Mouse (Mus musculus): Measurements from ENCODE around the gene Rora.

The Rora gene

DNA sequence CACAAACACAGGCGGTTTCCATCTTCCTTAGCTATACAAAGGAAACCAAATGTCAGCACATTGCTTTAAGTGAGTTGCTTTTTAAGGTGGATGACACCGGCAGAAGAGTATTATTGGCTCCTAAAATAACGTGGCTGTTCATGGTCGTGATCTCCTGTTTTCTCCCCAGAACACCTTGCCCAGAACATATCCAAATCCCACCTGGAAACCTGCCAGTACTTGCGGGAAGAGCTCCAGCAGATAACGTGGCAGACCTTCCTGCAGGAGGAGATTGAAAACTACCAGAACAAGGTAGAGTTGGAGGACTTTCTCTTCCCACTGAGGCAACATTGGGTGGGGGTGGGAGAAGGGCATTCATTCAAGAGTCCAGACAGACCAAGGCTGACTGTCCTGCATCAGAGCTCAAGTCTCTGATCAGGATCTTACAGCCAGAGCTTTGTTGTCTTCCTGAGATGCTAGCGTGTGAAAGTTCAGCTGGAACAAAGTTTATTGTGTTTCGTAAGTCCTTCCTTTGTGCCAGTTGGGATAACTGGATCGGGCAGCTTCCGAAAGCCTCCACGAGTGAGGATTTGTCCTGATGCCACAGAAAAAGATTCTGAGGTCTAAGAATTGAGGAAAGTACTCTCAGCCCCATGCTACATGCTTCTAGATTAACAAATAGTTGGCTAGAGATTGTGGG, 717.6 kb downstream of the Rora start:
- no peak for DNase-seq

DNA sequence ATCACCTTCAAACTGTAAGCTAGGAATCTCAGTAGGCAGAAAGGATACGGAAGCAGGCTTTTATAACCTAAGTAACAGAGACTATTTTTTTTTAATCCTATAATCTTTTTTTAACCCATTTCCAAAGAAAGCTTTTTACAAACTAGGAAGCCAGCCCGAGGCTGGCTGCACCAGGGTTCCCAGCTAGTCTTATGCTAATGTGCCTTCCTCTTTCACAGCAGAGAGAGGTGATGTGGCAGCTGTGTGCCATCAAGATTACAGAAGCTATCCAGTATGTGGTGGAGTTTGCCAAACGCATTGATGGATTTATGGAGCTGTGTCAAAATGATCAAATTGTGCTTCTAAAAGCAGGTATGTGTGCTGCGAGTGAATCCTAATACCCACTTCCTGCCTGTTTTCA, 719.3 kb downstream of the Rora start:
- no peak for DNase-seq

DNA sequence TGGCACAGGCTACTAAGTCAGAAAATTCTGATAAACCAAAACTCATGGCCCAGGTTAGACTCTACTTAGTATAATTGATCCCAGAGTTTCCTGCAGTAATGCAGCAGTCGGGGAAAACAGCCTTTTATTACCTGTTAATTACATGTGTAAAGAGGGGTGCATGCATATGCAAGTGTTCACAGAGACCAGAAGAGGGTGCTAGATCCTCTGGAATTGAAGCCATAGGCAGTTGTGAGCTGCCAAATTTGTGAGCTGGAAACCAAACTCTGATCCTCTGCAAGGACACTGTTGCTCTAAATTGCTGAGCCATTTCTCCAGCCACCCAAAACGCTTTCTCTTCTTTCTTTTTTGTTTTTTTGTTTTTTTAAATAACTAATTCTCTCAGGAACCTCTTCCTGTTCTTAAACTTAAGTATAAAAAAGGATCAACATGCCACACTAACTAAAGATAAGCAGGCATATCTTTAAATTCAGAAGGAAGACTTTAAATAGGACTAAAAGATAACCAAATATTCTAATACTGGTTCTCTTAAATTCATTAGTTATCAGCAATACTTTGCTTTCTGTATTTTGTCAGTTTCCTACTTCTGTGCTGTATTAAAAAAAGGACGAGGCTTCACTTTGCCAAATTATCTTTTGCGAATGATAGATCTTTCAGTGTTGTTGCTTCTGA, 723.5 kb downstream of the Rora start:
- DNase-seq = no peak

DNA sequence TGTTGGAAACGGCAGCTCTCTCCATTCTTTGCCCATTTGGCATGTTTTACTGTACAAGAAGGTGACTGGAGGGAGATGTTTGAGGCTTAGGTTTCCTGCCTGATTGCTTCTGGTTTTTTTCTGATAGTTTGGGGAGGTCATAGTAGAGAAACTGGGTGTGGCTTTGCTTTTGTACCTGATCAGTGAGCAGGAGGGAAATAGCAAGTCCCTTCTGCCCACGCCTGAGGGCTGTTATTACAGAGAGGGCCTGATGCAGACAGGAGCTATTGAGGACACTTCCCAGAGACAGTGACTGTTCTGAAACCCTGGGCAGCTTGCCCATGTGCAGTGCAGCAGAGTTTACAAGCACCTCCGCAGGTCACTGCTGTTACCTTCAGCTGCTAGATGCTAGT, 724.1 kb downstream of the Rora start:
- no peak for DNase-seq

DNA sequence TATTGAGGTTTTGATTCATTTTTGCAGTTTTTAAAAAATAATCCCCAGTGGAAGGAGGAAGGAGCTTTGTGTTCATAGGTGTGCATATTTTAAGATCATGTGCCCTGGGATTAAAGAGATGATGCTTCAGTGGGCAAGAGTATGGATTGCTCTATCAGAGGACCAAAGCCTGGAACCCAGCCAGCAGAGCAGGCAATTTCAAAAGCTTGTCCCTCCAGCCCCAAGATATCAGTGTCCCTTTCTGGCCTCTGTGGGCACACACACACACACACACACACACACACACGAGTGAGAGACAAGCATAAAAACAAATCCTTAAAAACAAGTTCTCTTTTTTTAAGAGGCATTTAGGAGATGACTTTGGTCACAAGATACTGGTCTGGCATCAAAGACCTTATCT, 727.0 kb downstream of the Rora start:
- no peak for DNase-seq

DNA sequence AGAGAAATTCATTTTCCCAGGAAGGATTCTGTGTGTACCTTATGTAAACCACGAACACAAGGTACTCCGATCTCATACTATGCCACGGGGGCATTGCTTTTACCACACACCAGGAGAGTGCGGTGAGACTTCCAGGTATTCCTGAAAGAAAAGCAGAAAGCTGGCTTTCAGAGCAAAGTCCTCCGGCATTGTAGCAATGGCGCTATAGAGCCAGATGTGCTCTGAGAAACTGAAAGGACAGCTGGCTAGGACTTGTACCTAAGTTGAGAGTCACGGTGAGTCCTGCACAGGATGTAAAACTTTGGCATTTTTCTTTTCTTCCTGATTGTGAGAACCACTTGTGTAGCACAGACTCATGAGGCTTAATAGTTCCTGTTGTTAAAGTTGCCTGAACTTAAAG, 728.2 kb downstream of the Rora start:
- DNase-seq = no peak

DNA sequence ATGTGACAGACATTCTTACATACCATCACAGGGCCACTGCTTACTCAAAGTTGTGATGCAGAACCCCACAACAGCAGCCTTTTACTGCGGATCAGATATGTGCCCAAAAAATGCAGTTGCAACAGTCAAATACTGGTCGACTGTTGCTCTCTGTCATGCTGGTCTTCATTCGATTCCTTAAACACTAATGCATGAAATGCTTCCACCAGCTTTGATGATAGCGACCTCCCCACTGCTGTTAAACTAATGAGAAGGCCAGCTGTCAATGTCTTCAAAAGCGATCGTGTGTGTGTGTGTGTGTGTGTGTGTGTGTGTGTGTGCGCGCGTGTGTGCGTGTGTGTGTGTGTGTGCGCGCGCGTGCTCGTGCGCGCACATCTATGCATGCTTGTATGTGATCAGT, 730.9 kb downstream of the Rora start:
- no peak for DNase-seq

DNA sequence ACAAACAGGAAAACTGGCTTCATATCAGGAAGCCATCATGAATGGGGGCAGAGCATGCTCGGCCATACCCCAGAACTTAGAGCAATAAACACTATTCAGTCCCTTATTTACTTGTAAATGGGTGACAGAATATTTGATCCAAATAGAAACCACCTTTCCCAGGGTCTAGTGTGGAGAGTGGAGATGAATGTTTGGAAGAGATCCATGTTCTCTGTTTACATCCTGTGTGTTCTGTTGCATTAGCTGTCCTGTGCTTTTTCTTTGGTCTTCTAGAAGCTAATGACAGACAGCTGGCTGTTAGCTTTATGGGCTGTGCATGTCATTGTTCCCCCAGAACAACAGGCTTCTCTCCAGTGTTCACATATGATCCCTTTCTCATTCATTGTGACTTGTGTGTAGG, 731.3 kb downstream of the Rora start:
- DNase-seq = no peak

DNA sequence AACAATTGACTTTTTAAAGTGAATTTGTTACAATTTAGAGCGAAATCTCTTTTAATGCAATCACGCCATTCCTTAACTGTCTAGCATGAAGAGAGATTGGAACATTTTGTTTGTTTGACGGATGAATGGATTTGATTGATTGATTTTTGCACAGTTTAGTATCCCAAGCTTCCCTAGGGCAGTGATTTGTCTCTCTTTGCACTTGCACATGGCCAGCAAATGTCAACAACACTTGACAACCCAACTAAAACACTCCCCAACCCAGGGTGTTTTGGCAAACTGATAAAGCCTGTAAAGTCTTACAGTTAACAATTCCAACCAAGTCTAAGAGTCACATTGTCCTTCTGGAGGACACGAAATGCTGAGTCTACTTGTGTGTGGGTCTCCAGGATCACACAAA, 733.7 kb downstream of the Rora start:
- no peak for DNase-seq

DNA sequence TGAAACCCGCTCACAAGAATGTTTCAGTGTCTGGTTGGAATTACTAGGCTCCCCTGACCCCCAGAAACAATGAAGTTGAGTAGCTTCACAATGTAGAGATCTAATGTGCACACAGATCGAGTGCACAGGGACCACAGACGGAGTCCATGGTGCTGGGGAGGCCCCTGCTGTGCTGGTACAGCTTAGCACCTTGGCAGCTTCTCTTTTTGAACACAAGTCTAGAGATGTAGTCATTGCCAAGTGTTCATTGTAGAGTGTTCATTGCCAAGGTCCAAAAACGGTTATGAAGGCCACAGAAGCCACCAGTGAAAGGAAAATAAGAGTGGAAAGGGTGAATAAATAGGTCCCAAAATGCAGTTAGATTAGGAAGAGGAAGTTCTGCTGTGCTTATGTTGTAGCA, 737.0 kb downstream of the Rora start:
- no peak for DNase-seq

DNA sequence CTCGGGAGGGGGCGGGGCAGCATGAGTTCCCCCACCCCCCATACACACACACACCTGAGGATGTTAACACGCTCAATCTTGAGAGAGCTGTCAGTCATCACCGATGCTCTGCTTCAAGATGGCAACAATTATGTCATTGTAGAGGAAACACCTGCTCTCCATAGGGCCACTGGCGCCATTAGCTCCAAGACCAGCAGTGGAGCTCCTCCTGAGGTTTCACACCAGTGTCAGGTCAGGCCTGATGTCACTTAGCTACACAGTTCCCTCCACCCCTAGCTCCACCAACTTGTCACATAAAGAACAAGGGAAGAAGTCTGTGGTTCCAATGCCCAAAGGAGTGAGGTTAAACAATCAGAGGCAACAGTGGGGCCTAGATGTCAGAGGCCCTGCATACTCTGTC, 740.6 kb downstream of the Rora start:
- DNase-seq = no peak

DNA sequence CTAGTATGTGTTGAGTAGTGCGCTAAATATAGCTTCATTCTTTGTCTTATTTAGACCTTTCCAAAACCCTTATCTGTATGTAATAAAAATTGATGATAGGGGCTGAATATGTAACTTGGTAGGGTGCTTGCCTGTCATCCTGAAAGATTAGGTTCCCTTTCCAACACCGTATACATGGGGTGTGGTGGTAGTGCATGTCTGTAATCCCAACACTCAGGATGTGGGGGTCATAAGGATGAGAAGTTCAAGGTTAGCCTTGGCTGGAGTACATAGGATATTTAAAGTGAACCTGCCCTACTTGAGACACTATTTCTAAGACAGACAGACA, 743.8 kb downstream of the Rora start:
- no peak for DNase-seq

DNA sequence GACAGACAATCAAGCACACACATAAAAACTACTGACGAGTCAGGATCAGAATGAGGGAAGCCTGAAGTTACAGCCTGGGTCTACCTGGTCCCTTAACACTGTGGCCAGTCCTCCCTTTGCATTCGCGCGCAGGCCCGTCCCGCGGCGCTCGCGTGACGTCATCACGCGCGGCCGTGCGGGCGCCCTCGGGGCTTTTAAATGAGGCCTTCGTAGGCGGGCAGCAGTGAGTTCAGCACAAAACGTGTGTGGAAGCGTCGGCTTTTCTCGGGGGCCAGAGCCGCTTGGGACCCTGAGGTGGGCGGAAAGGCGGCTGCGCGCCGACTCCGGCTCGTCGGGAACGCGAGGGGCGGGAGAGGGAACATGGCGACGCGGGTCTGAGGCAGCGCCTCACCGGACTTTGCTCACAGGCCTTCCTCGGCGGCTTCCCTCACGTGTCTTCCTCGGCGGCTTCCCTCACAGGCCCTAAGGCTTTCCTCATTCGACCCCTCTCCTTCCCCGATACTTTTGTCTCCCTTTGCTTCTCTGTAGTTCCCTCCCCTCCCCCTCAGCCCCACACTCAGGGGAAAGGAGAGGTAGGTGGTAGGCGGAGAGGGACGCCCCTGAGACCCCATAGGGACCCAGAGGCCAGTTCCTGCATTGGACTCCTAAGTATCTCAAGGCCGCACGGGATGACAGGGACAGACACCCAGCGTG, 744.3 kb downstream of the Rora start, which contains the start of gene Ice2:
Gene Ice2 (plus strand): TSS at position 147 of the 693 bp plus-strand sequence.
- DNase-seq = peak; percentile 52 to 67

DNA sequence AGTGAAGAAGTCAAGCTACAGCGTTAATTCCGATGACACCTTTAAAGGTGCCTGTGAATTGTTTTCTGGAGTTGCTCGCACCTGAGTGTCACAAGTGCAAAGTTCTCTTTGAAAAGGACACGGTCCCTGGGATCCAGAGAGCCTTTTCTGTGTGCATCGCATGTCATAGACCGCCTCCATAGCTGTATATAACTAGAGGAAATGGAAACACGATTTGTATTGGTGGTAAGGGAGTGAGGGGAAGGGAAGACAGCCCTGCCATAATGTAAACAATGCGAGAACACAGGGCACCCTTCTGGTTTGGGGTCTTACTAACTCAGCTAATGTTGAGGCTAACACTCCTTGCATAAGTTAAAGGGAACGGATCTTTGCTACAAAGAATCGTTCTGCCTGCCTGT, 744.9 kb downstream of the Rora start:
- no peak for DNase-seq

DNA sequence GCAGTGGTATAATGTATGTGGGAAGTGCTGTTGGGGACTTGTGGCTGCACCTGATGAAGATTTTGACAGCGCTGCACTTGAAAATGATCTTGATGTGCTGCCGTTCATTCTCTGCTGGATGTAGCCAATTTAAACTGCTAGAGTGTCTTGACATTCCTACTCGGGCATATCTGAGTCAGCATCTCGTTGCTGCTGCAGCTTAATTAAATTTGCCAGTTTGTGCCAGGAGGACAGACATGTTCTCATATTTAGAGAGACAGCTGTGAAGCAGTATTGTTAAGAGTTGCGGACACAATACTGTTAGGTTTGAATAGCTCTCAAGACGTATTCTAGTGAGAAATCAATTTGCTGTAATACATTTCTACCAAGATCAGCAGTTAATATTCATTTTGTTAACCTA, 751.1 kb downstream of the Rora start:
- DNase-seq = no peak

DNA sequence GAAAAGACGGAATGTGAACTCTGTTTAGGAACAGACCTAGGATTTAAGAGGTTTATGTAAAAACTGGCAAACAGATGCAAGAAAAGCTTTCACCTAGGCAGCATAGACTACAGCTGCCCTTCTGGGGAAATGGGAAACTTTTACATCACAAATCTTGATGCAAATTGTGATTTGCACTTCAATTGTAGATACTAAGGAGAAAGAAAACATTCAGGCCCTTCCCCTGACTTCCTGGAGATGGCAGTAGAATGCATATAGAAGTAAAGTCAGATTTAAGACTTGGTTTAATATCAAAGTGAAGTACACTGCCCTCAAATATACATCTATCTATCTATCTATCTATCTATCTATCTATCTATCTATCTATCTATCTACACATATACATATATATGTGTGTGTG, 765.9 kb downstream of the Rora start:
- no peak for DNase-seq

DNA sequence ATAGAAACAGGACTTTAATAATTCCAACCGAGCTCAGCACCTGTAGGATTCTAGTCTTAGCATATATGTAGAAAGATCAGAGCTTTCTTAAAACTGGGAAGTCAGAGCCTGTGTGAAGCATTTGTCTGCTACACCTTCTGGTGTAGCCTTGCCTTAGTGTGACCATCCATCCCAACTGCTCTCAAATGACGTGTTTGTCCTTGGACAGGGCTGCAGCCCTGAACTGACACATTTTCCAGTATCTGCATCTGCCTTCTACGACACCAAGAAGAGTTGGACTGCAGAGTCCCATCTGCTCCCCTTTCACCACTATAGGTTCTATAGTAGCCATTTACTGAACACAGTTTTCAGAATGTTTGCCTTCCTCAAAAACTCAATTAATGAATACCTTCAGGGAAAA, 776.9 kb downstream of the Rora start:
- no peak for DNase-seq

DNA sequence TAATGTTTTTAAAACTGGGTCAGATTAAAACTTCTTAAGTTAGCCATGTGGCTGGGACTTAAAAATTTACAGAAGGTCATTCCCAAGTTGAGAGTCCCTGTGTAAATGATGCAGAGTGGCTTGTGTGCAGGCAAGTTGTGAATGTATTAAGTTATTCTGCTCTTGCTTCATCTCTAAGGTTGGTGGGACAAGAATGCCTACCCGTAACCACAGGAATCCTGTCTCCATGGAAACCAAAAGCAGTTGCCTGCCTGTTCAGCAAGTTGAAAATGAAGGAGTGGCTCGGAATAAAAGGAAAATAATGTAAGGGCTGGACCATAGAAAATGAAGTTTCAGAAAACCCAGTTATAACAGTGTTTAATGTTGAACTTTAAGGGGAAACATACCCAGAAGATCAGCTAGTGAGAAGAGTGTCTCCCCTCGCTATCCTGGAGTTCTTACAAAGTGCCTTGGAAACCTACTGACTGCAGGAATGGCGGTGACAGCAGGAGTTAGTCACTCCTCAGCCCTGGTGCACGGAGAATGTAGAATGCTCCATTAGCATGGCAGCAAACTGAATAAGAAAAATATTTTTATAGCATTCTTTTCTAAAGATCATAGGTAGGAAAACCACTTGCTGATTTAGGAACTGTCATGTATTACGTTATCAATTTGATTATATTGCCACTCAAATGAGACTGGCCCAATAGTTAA, 778.4 kb downstream of the Rora start:
- peak in 1 of 2 experiments; percentile 51 for DNase-seq

DNA sequence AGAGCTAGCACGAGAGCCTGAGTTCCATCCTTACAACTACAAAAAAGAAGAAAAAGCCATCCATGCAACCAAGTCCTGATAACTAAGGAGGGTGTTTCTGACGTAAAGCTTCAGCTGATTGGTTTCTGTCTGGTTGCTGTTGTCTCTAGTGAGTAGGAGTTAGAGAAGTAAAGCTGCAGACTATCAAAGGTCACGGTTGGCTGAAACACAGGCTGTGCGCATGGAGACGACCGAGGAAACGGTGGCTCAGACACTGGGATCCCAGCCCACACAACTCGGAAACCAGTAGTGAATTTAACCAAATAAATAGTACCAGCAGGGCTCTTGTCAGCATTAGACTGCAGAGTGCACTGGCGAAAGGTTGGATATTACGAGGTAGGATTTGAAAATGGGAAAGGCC, 781.6 kb downstream of the Rora start:
- DNase-seq = no peak

DNA sequence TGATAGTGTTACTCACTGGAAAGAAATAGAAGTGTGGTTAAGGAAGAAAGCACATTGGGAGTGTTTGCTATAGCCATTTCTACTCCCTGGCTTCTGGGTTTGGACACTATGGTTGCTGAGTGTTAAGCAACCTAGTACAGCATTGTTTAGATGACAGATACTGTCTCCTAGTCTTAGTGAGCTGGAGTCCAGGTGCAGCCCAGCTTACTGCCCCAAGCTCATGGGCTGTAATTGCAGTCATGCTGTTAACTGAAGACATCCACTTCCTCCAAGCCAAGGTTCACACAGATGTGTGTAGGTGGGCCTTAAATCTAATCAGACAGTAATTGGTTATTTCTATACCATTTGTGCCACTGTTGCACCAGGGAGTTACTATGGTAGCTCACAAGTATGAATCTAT, 782.1 kb downstream of the Rora start:
- no peak for DNase-seq

Measured in kidney, adult 8-10 months (tissue).